Mouse (Mus musculus) G1E (cell line): Measurements from ENCODE around the gene Spats2.
"Not testable (repeated sequence)": the region's sequence is repeated elsewhere in the genome, so short reads cannot be mapped to it uniquely, and the experiment has no call there.

Experiments used
- CTCF ChIP-seq: IDR thresholded peaks from 2 replicates; pipeline ENCODE4 v1.5.1; 2012; ENCODE audit warnings: low read depth, low read length, inconsistent platforms, mixed read lengths
- GATA2 ChIP-seq: IDR thresholded peaks from 2 replicates; pipeline ENCODE4 v1.6.1; 2012; ENCODE audit warnings: low read depth, low read length, inconsistent platforms, borderline replicate concordance

DNA sequence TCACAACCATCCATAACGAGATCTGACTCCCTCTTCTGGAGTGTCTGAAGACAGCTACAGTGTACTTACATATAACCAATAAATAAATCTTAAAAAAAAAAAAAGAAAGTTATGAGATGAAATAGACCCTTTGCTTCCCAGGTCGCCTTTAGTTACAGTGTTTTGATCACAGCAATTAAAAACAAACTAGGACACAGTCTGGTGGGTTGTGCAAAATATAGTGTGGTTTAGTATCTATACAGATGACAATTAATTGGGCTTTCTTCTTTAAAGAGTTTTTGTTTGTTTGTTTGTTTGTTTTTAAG, 127.4 kb downstream of the Spats2 start:
- not testable (repeated sequence) for TF ChIP-seq GATA2, CTCF
